Mouse (Mus musculus) heart, postnatal 0 days (tissue): ENCODE data around the gene Gm3264.
"Not testable (repeated sequence)": the region's sequence is repeated elsewhere in the genome, so short reads cannot be mapped to it uniquely, and the experiment has no call there.

Experiments
- CTCF ChIP-seq: IDR thresholded peaks from 2 replicates; pipeline ENCODE4 v1.5.1; 2016; ENCODE audit warnings: antibody characterized with exemption, control low read depth, low read depth
- EP300 ChIP-seq: IDR thresholded peaks from 2 replicates; pipeline ENCODE4 v1.6.1; 2016; ENCODE audit warnings: antibody characterized with exemption, low read depth

GRCm38 (mm10) chr14:4892116-4892515, 36.7 kb downstream of the Gm3264 start, which contains the start of gene Gm3278:
- not testable (repeated sequence) for TF ChIP-seq CTCF, EP300
